Mouse (Mus musculus): ENCODE results near the gene Hsp90ab1.

Hsp90ab1 gene

GRCm38 (mm10) chr17:45556107-45556489 lies 17.0 kb downstream of the Hsp90ab1 start:
- DNase-seq = no peak

GRCm38 (mm10) chr17:45555452-45556106 lies 17.5 kb downstream of the Hsp90ab1 start, which contains the start of gene Nfkbie:
Nfkbie (plus strand) TSS chr17:45555703.
- DNase-seq = peak; percentile 92

DNA sequence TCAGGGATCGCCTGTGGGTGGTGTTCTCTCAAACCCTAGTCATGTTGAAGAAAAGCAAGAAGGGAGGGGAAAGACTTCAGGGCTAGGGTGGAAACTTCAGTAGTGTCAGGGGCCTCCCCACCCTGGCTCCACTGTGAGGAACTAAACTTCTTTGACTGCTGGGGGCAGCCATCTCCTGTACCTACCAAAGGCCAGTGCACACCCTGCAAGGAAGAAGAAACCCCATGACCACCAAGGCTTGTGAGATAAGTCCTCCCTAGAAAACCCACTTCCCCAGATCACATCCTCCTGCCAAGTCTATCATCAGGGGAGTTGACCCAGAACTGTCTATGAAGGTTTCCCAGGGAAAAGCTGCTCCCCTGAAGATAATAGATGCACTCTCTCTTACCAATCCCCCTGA lies 18.7 kb downstream of the Hsp90ab1 start:
- DNase-seq = no peak

DNA sequence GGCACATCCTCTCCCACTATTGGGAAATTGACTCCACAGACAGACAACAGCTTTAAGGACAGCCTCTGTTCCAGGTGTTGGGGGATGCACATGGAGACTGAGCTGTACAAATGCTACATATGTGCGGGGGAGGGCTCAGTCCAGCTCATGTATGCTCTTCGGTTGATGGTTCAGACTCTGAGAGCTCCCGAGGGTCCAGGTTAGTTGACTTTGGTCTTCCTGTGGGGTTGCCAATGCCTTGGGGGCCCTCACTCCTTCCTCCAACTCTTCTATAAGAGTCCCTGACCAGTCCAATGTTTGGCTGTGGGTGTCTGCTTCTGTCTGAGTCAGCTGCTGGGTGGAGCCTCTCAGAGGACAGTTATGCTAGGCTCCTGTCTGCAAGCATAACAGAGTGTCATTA lies 20.0 kb downstream of the Hsp90ab1 start:
- DNase-seq = no peak

DNA sequence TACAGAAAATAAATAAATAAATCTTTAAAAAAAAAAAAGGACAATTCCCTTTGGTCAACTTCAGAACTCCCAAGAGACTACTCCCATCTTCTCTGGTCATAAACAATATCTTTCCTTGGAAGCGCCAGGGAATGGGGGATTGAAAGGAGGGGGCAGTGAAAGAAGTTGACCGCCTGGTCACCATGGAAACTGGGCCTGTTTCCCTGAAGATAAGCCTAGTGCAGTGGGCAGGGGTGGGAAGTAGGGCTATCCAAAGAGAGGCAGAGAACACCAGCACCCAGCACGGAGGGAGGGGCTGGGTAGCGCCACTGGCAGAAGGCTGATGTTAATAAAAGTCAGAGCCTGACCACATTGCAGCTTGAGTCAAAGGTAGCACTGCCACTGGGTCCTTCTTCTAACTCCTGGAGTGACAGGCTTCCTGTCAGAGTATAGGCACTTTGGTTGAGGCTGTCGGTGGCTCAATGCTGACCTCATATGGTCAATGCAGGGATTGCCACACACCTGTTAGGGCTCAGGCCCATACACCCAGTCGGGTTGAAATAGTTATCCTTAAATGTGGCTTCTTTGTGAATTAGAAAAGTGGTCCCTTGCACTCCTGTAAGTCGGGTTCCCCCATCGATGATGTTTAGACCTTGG lies 21.1 kb downstream of the Hsp90ab1 start:
- no peak for DNase-seq

- no peak for DNase-seq
Measured at GRCm38 (mm10) chr17:45551249-45551796, 21.7 kb downstream of the Hsp90ab1 start.

- DNase-seq = no peak
Measured at GRCm38 (mm10) chr17:45550253-45550652, 22.8 kb downstream of the Hsp90ab1 start.

- DNase-seq = no peak
Measured at GRCm38 (mm10) chr17:45549617-45550181, 23.4 kb downstream of the Hsp90ab1 start, which contains the start of gene Tmem151b. Tmem151b (minus strand) TSS chr17:45549677.

DNA sequence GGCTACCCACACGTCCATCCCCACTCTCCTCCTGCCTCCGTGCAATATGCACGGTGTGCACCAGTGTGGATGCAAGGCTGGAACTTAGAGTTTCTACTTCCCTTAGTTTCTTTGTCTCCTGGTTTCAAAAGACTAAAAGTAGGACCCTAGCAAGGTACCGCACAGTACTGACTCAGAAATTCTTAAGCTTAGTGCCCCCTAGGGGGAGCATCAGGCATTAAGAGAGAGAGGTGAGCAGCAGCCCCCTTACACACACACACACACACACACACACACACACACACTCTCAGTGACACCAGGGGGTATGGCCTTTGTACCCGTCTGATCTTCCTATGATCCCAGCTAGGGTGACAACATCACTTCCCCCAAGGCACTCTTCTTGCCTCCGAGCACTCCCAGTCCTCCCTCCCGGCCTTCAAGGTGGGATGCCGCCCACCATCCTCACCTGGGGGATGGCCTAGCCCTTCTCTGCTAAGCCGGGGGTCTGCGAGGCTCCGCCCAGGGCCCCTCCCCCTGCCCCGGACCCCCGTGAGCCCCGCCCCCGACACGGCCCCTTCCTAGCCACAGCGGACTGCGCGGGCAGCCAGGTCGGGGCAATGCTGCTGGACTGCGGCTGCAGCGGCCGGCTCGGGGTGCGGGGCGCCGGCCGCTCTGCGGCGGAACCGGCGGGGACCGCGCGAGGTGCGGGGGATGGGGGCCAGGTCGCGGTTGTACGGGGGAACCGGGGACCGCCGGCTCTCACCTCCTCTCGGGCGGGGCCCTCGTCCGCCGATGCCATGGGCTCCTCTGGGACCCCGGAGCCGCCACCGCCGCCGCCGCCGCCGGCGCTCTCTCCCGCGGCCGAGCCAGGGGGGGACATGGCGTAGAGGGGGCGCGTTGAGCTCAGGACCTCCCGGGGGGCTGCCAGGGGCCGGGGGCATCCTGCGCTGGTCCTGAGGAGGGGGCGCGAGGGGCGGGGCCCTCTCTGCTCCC lies 24.2 kb downstream of the Hsp90ab1 start:
- DNase-seq = no peak

GRCm38 (mm10) chr17:45547461-45548190 lies 25.4 kb downstream of the Hsp90ab1 start:
- no peak for DNase-seq

- DNase-seq = no peak
Measured at GRCm38 (mm10) chr17:45546941-45547340, 26.1 kb downstream of the Hsp90ab1 start.

GRCm38 (mm10) chr17:45545278-45545961 lies 27.7 kb downstream of the Hsp90ab1 start:
- no peak for DNase-seq

DNA sequence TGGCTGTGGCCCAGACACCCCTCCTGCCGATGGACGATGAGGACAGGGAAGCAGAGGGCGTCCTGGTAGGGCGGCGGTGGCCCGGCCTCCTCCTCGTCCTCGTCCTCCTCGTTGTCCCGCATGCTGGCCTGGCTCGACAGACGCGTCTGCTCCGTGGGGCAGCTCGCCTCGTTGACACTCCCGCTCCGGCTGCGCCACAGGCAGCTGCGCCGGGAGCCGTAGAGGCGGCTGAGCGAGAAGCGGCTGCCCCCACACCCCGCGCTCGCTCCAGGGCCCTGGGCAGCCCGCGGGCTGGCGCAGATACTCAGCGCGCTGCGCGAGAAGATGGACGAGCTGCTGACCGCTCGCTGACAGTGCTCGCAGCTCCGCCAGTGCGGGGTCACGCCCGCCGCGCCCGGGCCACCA lies 28.2 kb downstream of the Hsp90ab1 start:
- no peak for DNase-seq

DNA sequence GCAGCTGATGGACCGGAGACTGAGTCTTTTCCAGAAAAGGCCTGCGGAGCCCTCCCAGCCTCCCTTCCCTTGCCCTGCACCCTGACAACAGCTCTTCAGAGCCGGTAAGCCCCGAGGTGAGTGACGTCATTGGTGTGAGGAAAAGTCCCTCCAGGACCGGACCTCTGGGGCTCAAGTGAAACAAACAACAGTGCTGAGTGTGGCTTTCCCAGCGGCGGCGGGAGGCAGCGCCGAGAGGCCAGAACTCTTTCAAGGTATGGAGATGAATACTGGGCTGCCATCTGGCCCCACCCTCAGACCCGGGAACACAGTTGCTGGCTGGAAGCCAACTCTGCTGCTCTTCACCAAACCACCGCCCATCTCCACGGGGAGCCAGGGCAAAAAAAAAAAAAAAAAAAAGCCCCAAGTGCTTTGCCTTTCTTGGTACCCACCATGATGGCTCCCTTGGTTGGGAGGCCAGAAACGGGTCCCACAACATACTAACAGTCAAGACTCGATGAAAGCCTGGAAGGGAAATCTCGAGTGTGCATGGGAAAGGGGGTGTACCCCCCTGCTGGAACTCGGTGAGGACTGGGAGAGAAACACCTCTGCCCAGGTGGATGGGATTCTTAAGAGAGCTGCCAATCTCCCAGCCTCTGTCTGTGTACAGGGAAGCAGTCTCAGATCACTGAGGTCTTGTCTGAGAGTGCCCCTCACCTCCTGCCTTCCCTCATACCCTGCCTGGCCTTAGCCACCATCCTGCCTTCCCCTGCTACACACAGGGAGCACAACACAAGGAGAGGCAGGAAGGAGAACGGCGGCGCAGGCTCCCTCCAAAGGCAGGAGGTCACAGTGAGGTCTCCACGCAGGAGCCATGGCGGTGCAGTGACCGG lies 28.8 kb downstream of the Hsp90ab1 start:
- DNase-seq = no peak

- no peak for DNase-seq
Measured at GRCm38 (mm10) chr17:45543115-45543514, 30.0 kb downstream of the Hsp90ab1 start.

- no peak for DNase-seq
Measured at GRCm38 (mm10) chr17:45542705-45543104, 30.4 kb downstream of the Hsp90ab1 start.

DNA sequence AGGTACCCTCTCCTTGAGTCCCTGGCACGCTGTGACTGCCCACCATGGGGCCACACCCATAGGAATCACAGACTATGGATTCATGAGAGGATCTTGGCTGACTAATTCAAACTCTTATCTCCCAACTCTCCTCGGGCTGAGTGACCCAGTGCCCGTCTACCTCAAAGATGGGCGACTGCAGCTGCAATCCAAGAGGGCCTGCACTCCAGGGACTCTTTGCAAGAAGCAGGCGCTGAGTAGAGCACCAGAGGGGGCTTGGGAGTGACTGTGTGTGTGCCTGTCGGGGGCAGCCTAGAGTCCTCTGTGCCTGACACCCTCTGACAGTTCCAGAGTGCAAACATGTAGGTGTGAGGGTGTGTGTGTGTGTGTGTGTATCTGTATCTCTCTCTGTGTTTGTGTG lies 30.9 kb downstream of the Hsp90ab1 start:
- DNase-seq = no peak

GRCm38 (mm10) chr17:45539664-45540063 lies 33.4 kb downstream of the Hsp90ab1 start:
- no peak for DNase-seq

- no peak for DNase-seq
Measured at GRCm38 (mm10) chr17:45538394-45538793, 34.7 kb downstream of the Hsp90ab1 start.

DNA sequence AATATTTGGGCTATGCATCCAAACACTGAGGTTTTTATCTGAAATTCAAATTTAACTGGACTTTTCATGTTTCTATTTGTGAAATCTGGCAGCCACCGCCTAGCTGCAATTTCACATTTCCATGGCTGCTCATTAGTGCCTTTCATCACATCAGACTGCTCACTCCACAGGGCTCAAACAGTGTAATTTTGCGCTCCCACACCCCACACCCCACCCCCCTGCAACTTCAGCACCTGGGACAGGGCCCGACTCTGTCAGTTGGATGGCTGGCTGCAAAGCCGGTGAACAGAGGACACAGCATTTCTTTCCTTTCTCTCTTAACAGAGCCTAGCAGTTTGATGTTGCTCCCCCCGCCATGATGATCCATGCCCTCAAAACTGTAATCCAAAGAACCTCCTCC lies 36.8 kb downstream of the Hsp90ab1 start:
- no peak for DNase-seq

All from layer of hippocampus, adult 9-11 months (tissue).